Mouse (Mus musculus) kidney, adult 2 months (tissue): ENCODE data around the gene Sh3glb1.

Experiments
- CTCF ChIP-seq: fragments of 200-500 bp; conservative IDR thresholded peaks from 2 replicates; pipeline ENCODE4 v1.5.1; 2011; ENCODE audit warnings: low read depth, mild to moderate bottlenecking, control low read depth, low read length, moderate library complexity, mixed read lengths; ENCODE audit not compliant: insufficient read depth, insufficient read length
- POLR2A ChIP-seq: fragments of 200-500 bp; IDR thresholded peaks from one replicate; pipeline ENCODE4 v1.6.1; 2011; ENCODE audit warnings: low read depth, low read length, control low read depth

DNA sequence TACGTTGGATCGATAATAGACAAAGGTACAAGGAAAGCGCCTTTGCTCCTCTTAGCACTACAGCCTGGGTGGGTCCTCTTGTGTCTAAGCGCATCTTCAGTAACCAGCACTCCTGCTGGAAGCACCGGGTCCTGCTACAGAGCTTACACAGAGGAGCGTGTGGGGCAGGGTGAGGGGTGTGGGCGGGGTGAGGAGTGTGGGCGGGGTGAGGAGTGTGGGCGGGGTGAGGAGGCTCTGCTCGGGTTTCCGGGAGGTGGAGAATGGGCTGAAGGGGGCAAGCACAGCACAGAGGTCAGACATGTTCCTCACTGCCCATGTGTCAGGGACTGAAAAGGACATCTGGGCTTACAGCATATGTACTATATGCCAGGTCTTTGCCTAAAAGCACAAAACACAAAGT is 30.9 kb downstream of the Sh3glb1 start:
- TF ChIP-seq POLR2A (no peak), CTCF (no peak)
